Mouse (Mus musculus): ENCODE results near the gene Bfsp1. TPM values are rescaled to one million over a fixed set of nuclear protein-coding genes. Genes with fewer than 3 reads are reported as not detected.

Gene Bfsp1
- polyA plus RNA-seq, 1 experiment, result 0.07 TPM

- TF ChIP-seq POLR2A (IDR thresholded peaks at IDR 0.05; ENCODE audit: insufficient read length, low read depth) (no peak), MYOG (IDR thresholded peaks at IDR 0.05; ENCODE audit: control insufficient read depth in 1 of 3, insufficient read depth in 1 of 3, insufficient read length in 2 of 3, low read depth in 2 of 3) (no peak), E2F4 (IDR thresholded peaks at IDR 0.05; ENCODE audit: insufficient read depth) (no peak), TCF3 (IDR thresholded peaks at IDR 0.05; ENCODE audit: insufficient read length, low read depth) (no peak), USF1 (IDR thresholded peaks at IDR 0.05; ENCODE audit: low read depth) (no peak), MYOD1 (IDR thresholded peaks at IDR 0.05; ENCODE audit: control insufficient read depth in 1 of 3, insufficient read length in 2 of 3, low read depth in 2 of 3) (no peak), CEBPB (IDR thresholded peaks at IDR 0.05; ENCODE audit: insufficient read depth, poor library complexity, severe bottlenecking) (no peak), MAX (IDR thresholded peaks at IDR 0.05; ENCODE audit: low read depth) (no peak), POLR2AphosphoS2 (IDR thresholded peaks at IDR 0.05; ENCODE audit: insufficient read length, low read depth) (no peak), TCF12 (IDR thresholded peaks at IDR 0.05; ENCODE audit: insufficient read depth, poor library complexity, severe bottlenecking) (no peak)
- Histone ChIP-seq H3K27me3 (ENCODE audit: control insufficient read depth, insufficient read depth, insufficient read length) (no peaks in the 10 kb centered on the region), H3K4me3 (no peak overlapping the region), H3ac (ENCODE audit: control insufficient read depth, insufficient read length) (no peak overlapping the region), H3K4me2 (ENCODE audit: low read depth) (no peak overlapping the region), H3K79me2 (ENCODE audit: control insufficient read depth, insufficient read depth) (no peaks in the 10 kb centered on the region), H3K36me3 (ENCODE audit: control insufficient read depth, insufficient read depth) (no peaks in the 10 kb centered on the region)
Observed at GRCm38 (mm10) chr2:143851354-143852221, 11.4 kb downstream of the Bfsp1 start.

GRCm38 (mm10) chr2:143847291-143847690, 15.7 kb downstream of the Bfsp1 start:
- TF ChIP-seq POLR2AphosphoS2 (IDR thresholded peaks at IDR 0.05; ENCODE audit: insufficient read length, low read depth) (no peak), TCF3 (IDR thresholded peaks at IDR 0.05; ENCODE audit: insufficient read length, low read depth) (no peak), TCF12 (IDR thresholded peaks at IDR 0.05; ENCODE audit: insufficient read depth, poor library complexity, severe bottlenecking) (no peak), REST (IDR thresholded peaks at IDR 0.05; ENCODE audit: insufficient read depth, insufficient read length) (no peak), SRF (IDR thresholded peaks at IDR 0.05; ENCODE audit: control insufficient read depth, insufficient read length, low read depth) (no peak), MYOD1 (IDR thresholded peaks at IDR 0.05; ENCODE audit: control insufficient read depth in 1 of 3, insufficient read length in 2 of 3, low read depth in 2 of 3) (no peak), USF1 (IDR thresholded peaks at IDR 0.05; ENCODE audit: low read depth) (no peak)
- Histone ChIP-seq H3ac (ENCODE audit: control insufficient read depth, insufficient read length) (no peak overlapping the region), H3K4me3 (no peak overlapping the region), H3K79me2 (ENCODE audit: control insufficient read depth, insufficient read depth) (no peaks in the 10 kb centered on the region), H3K36me3 (ENCODE audit: control insufficient read depth, insufficient read depth) (no peaks in the 10 kb centered on the region), H3K27me3 (ENCODE audit: control insufficient read depth, insufficient read depth, insufficient read length) (no peaks in the 10 kb centered on the region), H3K4me2 (ENCODE audit: low read depth) (no peak overlapping the region)

GRCm38 (mm10) chr2:143846799-143847198, 16.2 kb downstream of the Bfsp1 start:
- Histone ChIP-seq H3K27me3 (ENCODE audit: control insufficient read depth, insufficient read depth, insufficient read length) (no peaks in the 10 kb centered on the region), H3K4me2 (ENCODE audit: low read depth) (no peak overlapping the region), H3ac (ENCODE audit: control insufficient read depth, insufficient read length) (no peak overlapping the region), H3K79me2 (ENCODE audit: control insufficient read depth, insufficient read depth) (no peaks in the 10 kb centered on the region), H3K4me3 (no peak overlapping the region), H3K36me3 (ENCODE audit: control insufficient read depth, insufficient read depth) (no peaks in the 10 kb centered on the region)
- no peak for TF ChIP-seq POLR2AphosphoS2 (IDR thresholded peaks at IDR 0.05; ENCODE audit: insufficient read length, low read depth)
- TF ChIP-seq MAX (IDR thresholded peaks at IDR 0.05; ENCODE audit: low read depth), result no peak
- TF ChIP-seq MYOG (IDR thresholded peaks at IDR 0.05; ENCODE audit: control insufficient read depth in 1 of 3, insufficient read depth in 1 of 3, insufficient read length in 2 of 3, low read depth in 2 of 3), result no peak
- TF ChIP-seq USF1 (IDR thresholded peaks at IDR 0.05; ENCODE audit: low read depth), result no peak
- no peak for TF ChIP-seq TCF12 (IDR thresholded peaks at IDR 0.05; ENCODE audit: insufficient read depth, poor library complexity, severe bottlenecking)
- TF ChIP-seq MYOD1 (IDR thresholded peaks at IDR 0.05; ENCODE audit: control insufficient read depth in 1 of 3, insufficient read length in 2 of 3, low read depth in 2 of 3), result no peak
- TF ChIP-seq CEBPB (IDR thresholded peaks at IDR 0.05; ENCODE audit: insufficient read depth, poor library complexity, severe bottlenecking), result no peak
- no peak for TF ChIP-seq E2F4 (IDR thresholded peaks at IDR 0.05; ENCODE audit: insufficient read depth)
- TF ChIP-seq TCF3 (IDR thresholded peaks at IDR 0.05; ENCODE audit: insufficient read length, low read depth), result no peak
- no peak for TF ChIP-seq SRF (IDR thresholded peaks at IDR 0.05; ENCODE audit: control insufficient read depth, insufficient read length, low read depth)
- TF ChIP-seq REST (IDR thresholded peaks at IDR 0.05; ENCODE audit: insufficient read depth, insufficient read length), result no peak
- no peak for TF ChIP-seq POLR2A (IDR thresholded peaks at IDR 0.05; ENCODE audit: insufficient read length, low read depth)

- TF ChIP-seq TCF3 (IDR thresholded peaks at IDR 0.05; ENCODE audit: insufficient read length, low read depth) (no peak), MAX (IDR thresholded peaks at IDR 0.05; ENCODE audit: low read depth) (no peak)
- Histone ChIP-seq H3K4me3 (no peak overlapping the region), H3K27me3 (ENCODE audit: control insufficient read depth, insufficient read depth, insufficient read length) (no peaks in the 10 kb centered on the region), H3K79me2 (ENCODE audit: control insufficient read depth, insufficient read depth) (no peaks in the 10 kb centered on the region), H3K4me2 (ENCODE audit: low read depth) (no peak overlapping the region), H3ac (ENCODE audit: control insufficient read depth, insufficient read length) (no peak overlapping the region), H3K36me3 (ENCODE audit: control insufficient read depth, insufficient read depth) (no peaks in the 10 kb centered on the region)
Observed at GRCm38 (mm10) chr2:143844779-143845178, 18.2 kb downstream of the Bfsp1 start.

GRCm38 (mm10) chr2:143841536-143841935, 21.4 kb downstream of the Bfsp1 start:
- no peaks in the 10 kb centered on the region for H3K79me2 ChIP-seq (ENCODE audit: control insufficient read depth, insufficient read depth)
- H3K4me3 ChIP-seq, result no peak overlapping the region
- H3K36me3 ChIP-seq (ENCODE audit: control insufficient read depth, insufficient read depth), result no peaks in the 10 kb centered on the region
- H3K27me3 ChIP-seq (ENCODE audit: control insufficient read depth, insufficient read depth, insufficient read length), result no peaks in the 10 kb centered on the region
- no peak overlapping the region for H3K4me2 ChIP-seq (ENCODE audit: low read depth)
- TF ChIP-seq TCF3 (IDR thresholded peaks at IDR 0.05; ENCODE audit: insufficient read length, low read depth) (no peak), POLR2AphosphoS2 (IDR thresholded peaks at IDR 0.05; ENCODE audit: insufficient read length, low read depth) (no peak), TCF12 (IDR thresholded peaks at IDR 0.05; ENCODE audit: insufficient read depth, poor library complexity, severe bottlenecking) (no peak), REST (IDR thresholded peaks at IDR 0.05; ENCODE audit: insufficient read depth, insufficient read length) (no peak), USF1 (IDR thresholded peaks at IDR 0.05; ENCODE audit: low read depth) (no peak)
- H3ac ChIP-seq (ENCODE audit: control insufficient read depth, insufficient read length), result no peak overlapping the region
